Mouse (Mus musculus) MN1 (cell line): ENCODE measurements around the gene Calm5.
"Not testable (repeated sequence)": the region's sequence is repeated elsewhere in the genome, so short reads cannot be mapped to it uniquely, and the experiment has no call there.

ENCODE experiments used
- DNase-seq: peaks from one replicate; pipeline ENCODE4 v3.0.0-alpha.2; 2016; ENCODE audit warnings: low spot score

Gene Calm5

DNA sequence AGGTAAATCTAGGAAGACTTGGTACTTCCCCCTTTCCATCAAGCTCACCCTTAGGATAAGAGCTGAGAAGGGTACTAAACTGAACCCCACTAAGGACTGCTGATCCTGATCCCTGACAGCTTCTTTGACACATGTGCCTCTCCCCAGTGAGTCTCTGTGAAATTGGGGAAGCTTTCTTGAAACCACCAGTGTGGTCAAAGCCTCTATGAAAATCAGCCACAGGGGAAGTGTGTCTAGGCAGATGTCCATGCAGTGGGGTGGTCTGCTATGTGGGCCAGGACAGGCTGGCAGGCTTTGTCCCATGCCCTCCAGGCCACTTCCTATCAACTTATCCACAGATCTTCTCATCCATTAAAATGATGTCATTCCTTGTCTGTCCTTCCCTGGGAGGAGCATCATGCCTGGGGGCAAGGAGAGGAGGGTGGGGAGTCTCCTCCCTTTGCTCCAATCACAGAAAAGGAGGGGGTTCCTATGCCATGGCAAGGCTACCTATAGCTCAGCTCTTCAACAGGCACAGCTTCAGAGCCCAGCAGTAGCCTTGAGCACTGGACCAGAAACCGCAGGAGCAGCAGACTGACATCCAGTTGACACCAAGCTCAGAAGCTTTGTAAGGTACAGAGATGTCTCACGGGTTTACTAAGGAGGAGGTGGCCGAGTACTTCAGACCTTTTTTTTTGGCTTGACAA lies at the start of gene Calm5:
Gene Calm5, plus strand, starts transcription at position 526 of the 686 bp plus-strand sequence.
- not testable (repeated sequence) for DNase-seq

GRCm38 (mm10) chr13:3804186-3804585 lies 49.8 kb upstream of the Calm5 start, which contains the start of gene Calml3:
TSS of gene Calml3 (minus strand) at chr13:3804316.
- DNase-seq = no peak

DNA sequence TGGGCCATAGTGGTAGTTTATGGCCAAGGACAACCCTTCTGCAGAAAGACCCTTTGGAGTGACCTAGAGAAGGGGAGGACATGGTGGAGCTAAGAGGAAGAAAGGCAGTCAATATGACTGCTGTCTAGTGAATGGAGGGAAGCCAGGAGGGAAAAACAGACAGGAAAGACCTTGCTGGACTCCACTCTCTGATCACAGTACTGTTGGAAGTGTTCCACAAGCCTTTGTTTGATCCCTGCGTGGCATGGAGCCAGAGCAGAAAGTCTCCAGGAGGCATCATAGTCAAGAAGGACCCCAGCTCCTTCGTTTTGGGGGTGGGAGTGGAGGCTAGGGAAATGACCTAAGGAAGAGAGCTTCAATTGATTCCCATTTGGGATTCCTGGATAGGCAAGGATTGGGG lies 48.8 kb upstream of the Calm5 start:
- no peak for DNase-seq

- no peak for DNase-seq
Observed at GRCm38 (mm10) chr13:3805638-3806037, 48.3 kb upstream of the Calm5 start.

- no peak for DNase-seq
Observed at GRCm38 (mm10) chr13:3807131-3807827, 46.7 kb upstream of the Calm5 start.

DNA sequence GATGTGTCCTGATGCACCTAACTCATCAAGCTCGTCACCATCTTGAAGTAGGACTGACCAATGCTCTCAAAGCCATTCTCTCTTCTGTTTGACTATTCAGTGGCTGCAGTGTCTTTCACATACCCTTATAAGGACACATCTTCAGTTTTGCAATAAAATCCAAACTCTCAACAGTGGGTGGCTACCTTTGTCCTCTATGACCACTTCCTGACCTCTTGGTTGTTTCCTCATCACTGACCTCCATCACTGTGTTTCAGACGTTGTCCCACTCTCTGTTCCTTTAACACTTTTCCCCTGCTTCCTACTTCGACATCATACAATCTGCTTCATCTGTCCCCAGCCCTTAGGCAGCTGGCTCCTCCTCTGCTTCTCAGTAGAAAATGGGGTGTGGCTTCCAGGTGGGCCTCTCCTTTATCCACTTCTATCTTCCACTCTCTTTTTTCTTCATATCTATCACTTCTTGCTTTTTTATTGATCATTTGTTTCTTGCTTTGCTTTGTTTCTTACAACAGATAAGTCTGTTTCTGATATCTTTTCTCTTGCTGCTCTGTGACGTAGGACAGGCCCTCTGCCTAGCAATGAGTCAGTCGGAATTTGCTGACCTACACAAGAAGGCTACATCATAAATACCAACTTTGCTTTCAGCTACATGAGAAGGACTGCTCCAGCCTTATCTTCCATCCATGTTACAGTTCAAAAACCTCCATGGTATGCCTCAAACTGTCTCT lies 35.8 kb upstream of the Calm5 start:
- DNase-seq = no peak

DNA sequence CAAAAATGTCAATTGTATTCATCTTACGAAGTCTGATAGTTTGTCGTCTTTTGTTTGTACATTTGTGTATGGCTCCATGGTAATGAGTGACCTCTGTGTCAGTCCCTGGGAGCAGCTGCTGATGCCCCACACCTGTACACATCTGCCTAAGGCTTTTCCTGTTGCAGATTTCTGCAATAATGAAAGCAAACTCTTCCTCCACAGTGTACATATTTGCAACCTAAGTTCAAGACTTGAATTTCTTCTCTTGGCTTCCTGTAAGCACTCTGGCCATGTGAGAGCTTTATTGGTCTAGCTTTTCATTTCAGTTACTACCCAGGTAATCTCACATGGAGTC lies 35.3 kb upstream of the Calm5 start:
- DNase-seq = no peak

DNA sequence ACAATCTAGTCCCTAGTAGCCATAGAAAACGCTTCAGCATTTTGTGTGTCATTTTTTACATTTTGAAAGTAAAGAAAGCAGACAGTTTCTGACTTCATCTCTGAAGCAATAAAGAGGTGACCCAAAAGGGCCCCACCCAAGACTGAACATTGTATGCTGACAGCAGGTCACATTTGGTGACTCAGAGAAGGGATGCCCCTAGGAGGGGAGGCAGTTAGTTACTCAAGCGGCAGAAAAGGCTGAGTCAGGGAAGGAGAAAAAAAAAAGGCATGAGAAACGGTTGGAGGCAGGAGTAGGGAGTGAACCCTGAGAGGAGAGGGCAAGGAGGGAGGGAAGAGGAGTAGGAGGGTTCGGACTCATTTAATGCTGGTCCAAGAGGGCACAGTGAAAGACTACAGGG lies 31.9 kb upstream of the Calm5 start:
- no peak for DNase-seq

GRCm38 (mm10) chr13:3825726-3826125 lies 28.2 kb upstream of the Calm5 start:
- no peak for DNase-seq

- DNase-seq = no peak
Observed at GRCm38 (mm10) chr13:3831546-3831945, 22.4 kb upstream of the Calm5 start.

DNA sequence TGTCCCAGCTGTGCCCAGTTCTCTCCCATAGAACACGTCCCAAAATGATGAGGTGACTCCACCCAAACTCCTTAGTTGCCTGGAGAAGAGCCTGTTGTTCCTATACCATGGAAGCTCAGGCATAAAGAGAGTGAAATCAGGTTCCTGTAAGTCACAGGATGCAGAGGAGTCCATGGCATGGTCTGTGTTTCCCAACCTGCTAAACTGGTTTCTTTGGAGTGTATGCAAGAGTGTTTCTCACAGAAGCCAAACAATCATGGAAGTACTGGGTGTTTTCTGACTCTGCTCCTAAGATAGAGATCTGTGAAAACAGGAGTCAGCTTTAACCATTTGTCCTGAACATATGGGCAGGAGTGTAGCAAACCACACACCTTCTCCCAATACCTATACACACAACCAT lies 22.0 kb upstream of the Calm5 start:
- DNase-seq = no peak

GRCm38 (mm10) chr13:3832450-3832849 lies 21.5 kb upstream of the Calm5 start:
- DNase-seq = no peak

DNA sequence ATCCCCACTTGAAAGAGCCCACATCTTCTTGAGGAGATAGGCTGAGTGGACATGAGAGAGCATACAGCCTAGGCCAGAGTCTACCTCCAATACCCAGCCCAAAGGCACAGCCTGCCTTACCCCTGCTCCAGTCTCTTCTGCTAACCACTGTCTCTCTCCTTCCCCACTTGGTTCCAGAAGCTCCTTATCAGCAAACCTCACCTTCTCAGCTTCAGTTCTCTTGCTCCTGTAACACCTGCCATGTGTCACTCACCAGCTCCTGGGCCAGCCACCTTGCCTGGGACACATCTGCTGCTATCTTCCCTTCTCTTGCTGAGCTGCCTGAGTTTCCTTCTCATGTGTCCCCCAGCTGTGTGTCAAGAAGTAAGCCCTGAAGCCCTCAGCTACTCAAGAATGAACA lies 20.3 kb upstream of the Calm5 start:
- not testable (repeated sequence) for DNase-seq

DNA sequence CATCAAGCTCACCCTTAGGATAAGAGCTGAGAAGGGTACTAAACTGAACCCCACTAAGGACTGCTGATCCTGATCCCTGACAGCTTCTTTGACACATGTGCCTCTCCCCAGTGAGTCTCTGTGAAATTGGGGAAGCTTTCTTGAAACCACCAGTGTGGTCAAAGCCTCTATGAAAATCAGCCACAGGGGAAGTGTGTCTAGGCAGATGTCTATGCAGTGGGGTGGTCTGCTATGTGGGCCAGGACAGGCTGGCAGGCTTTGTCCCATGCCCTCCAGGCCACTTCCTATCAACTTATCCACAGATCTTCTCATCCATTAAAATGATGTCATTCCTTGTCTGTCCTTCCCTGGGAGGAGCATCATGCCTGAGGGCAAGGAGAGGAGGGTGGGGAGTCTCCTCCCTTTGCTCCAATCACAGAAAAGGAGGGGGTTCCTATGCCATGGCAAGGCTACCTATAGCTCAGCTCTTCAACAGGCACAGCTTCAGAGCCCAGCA lies 16.6 kb upstream of the Calm5 start, which contains the start of gene Calm4:
Gene Calm4, plus strand, starts transcription at position 446 of the 496 bp plus-strand sequence.
- DNase-seq = not testable (repeated sequence)

DNA sequence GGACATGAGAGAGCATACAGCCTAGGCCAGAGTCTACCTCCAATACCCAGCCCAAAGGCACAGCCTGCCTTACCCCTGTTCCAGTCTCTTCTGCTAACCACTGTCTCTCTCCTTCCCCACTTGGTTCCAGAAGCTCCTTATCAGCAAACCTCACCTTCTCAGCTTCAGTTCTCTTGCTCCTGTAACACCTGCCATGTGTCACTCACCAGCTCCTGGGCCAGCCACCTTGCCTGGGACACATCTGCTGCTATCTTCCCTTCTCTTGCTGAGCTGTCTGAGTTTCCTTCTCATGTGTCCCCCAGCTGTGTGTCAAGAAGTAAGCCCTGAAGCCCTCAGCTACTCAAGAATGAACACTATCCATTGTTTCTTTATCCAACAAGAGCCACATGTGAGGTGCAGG lies 13.3 kb upstream of the Calm5 start:
- not testable (repeated sequence) for DNase-seq

DNA sequence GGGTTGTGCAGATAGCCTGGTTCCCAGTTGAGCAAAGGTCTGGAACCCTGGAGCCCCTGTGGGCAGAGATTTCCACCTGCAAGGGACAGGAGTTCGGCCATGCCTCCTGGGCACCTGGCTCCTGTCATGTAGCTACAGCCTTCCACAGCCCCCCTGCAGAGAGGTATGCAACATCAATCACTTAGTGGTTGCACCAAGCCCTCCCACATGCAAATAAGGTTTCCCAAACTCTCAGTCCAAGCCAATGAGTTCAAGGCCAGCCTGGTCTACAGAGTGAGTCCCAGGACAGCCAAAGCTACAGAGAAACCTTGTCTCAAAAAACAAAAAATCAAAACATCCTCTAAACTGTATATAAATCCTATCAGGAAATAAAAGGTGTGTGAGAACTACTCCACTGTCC lies 3.6 kb upstream of the Calm5 start:
- DNase-seq = no peak

DNA sequence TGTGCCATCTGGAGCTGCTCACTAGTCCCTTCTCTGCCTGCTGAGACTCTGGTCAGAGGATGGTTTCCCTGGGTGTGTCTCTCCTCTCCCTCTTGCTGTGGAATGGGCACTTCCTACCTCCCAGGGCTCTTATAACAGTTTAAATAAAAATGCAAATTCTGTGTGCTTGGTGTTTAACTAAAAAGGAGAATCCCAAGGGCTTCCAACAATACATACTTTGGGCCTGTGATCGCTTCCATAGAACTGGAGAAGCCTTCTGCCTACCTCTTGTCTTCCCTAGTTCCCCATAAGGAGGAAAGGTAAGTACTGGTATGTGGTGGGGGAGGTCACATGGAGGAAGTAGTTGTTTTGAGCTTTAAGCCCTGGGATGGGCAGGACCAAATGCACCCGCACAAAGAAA lies 883 bp downstream of the Calm5 start:
- DNase-seq = no peak

GRCm38 (mm10) chr13:3856252-3856651 lies 2.3 kb downstream of the Calm5 start:
- DNase-seq = no peak

DNA sequence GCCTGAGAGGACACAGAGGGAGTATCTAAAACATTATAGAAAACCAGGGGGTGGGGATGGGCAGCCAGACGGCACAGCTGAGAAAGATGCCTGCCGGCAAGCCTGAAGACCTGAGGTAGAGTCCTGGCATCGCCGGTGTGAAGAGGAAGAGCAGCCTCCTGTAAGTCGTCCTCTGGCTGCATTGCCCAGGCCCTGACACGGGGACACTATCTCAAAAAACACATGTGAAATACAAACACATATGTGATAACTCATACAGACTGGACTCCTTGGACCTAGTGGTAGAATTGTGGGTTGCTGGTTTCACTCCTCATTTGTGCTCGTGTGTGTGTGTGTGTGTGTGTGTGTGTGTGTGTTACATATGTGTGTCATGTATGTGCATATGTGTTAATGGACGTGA lies 7.3 kb downstream of the Calm5 start:
- DNase-seq = no peak

GRCm38 (mm10) chr13:3862325-3862724 lies 8.4 kb downstream of the Calm5 start:
- DNase-seq = no peak

GRCm38 (mm10) chr13:3862922-3863580 lies 9.1 kb downstream of the Calm5 start:
- no peak for DNase-seq

GRCm38 (mm10) chr13:3865648-3866354 lies 11.8 kb downstream of the Calm5 start:
- no peak for DNase-seq
